Mouse (Mus musculus): ENCODE measurements around the gene Atp8b3.

The Atp8b3 gene

DNA sequence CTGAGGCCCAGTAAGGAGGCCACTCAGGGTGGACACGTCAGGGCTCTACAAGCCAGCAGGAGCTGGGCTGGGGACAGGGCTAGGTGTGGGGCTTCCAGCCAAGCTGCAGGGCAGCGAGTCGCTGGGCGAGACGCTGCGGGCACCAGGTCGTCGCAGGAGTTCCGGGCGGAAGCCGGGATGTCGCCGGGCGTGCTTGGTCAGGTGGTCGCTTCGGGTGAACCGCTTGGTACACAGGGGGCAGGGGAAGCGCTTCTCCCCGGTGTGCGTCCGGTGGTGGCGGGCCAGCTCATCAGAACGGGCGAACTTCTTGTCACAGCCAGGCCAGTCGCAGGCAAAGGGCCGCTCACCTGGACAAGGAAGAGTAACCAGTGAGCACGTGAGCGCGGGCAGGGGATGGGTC, 30.0 kb upstream of the Atp8b3 start:
- no peak for DNase-seq (ENCODE audit: low read depth, low spot score)

DNA sequence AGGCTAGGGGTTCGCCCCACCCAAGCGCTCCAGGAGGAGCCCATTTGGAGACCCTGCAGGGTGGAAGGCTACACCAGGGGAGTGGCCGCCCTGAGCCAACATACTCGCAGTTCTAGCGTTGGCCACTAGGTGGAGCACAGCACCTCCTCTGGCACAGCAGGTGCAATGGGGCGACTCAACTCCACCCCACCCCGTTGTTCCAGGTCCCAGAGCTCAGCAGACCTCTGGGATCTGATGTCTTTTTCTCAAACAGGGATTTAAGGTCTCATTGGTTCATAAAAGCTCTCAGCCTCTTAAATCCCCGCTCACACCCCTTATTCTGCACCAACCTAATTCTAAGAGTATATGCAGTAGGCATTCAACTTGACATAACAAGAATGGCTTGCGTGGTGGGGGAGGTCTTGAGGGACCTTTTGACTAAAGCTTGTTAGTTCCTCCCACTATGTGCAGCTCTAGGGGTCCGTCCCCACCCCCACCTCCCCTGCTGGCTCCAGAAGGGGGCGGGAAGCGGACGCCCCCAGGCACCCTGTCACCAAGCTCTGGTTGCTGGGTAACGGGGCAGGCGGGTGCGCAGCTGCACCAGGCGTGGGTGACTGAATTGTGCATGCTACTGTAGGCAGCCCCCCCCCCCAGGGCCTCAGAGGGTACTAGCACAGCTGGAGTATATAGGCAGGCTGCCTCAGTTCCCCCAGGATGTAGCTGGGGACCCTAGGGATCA, 27.6 kb upstream of the Atp8b3 start:
- peak; percentile 75 for DNase-seq (ENCODE audit: low read depth, low spot score)

DNA sequence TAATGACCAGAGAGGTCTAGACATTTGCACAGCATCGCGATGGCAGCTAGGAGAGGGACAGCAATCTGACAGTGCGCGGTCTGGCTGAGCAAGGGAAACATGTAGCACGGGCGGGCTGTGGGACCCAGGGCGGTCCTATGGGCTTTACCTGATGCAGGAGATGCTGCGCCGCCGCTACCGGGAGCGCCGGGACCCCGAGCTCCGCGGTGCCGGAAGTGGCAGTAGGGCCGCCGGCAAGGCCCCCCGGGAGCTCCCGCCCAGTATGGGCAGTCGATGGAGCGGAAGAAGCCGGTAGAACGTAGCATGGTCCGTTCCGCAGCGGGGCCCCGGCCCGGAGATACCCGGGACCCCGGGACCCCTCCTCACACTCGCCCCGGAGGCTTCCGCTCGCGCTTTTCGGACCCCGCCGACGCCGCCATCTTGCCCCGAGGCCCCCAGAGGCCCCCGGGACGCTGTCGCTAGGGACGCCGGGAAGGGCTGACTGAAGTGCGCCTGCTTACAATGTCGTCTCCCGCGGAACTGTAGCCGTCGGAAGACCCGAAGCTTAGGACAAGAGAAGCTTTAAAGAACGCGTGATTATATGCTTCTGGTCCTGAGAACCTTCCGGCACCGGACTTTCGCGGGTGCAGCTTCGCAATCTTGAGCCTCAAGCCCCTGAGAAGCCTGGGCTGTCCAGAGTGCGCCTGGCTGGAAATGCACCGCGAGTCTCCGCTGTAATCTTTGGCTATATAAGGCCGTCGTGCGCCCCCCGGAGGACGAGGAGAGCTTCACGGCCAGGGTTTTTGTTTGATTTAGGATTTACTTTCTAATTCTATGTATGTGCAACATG, 22.4 kb upstream of the Atp8b3 start, which contains the start of gene Rexo1:
Gene Rexo1, minus strand, starts transcription at position 445 of the 829 bp plus-strand sequence.
- DNase-seq (ENCODE audit: low read depth, low spot score): peak; percentile 91

DNA sequence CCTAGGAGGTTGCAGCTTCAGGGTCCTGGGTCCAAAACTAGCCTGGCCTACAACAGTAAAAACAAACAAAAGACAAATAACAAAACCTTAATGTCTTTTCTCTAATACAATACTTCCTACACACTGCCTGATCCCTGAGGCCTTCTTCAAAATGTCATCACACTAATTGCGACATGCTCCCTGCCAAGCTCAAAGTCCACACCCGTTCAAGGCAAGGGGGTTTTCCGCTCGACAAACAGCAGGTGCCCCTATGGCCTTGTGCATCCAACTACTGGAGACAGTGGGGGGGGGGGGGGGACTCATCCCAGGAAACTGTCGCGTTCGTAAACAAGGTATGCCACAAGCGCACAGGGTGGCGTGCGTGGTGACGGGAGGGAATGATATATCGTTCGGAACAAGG, 21.7 kb upstream of the Atp8b3 start:
- DNase-seq (ENCODE audit: low read depth, low spot score): no peak

DNA sequence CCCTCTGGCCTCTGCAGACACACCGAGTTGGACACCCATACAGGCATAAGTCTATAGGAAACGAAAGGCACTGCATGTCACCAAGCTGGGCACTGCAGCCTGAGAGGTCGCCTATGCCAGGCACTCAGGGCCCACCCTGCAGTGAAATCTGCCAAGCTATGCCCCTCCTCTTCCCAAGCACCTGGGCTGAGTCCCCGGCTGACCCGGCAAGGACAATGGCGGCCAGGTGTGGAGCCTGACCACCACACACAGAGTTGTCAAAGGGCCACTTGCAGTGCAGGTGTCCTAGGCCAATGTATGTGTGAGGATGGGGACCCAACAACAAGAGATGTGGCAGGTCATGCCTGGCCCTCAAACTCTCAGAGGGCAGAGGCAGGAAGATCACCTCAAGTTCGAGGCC, 20.5 kb upstream of the Atp8b3 start:
- DNase-seq (ENCODE audit: low read depth, low spot score): no peak

DNA sequence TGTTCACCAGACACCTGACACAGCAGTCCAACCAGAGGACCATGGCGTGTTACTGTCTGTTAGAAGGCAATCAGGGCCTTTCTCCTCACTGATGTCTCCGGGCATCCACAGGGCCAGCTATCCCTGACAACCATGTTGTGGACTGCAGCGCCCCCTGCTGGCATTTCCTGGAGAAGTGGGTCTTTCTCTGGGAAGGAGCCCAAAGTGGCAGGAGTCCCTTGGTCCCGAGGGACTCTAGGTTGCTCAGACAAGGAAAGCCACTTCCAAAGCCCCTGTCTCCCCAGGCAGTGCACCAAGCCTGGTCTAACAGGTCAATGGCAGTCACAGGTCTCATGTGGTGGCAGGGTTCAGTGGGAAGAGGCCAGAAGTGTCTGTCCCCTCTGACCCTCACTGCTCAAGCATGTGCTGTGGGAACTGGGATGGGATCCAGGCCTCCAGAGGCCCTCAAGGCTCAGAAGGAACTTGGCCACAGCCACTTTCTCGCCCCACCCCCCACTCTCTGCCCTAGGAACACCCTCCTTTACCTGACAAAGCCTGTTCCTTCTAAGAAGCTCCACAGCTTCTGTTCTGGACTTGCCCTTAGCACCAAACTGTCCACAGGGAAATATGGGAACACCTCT, 18.5 kb upstream of the Atp8b3 start:
- peak; percentile 75 for DNase-seq (ENCODE audit: low read depth, low spot score)

DNA sequence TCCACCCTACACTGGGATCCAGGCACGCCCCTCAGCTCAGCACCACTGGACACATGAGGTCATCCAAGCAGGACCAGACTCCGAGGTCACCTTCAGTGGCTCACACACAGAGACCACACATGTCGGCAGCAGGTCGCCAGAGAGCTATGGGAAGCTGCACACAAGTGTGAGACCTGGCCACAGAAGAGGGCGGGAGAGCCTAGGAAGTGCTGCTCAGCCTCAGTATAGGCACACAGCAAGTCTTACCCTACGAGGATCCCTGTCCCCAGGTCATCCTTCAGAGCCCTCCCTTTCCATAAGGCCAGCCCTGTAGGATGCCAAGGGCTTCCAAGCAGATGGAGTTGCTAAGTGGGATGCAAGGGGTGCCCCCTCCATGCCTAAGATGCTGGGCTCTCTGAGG, 15.1 kb upstream of the Atp8b3 start:
- no peak for DNase-seq (ENCODE audit: low read depth, low spot score)

DNA sequence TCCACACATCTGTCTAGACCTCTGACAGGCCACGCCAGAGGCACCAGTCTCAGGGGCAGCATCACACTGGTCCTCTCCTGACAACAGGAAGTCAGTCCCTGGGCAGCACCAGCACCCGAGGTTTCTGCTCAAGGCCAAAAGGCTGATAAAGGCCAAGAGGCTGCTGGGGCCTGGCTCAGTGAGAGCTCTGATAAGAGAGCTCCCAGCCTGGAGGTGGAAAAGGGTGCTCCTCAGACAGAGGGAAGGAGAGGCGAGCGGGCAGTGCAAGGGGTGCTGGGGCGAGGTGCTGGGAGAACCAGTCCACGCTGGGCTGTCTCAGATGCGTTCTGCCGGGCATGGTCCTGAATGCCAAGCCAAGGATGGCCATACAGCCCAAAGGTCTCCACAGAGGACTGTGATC, 14.7 kb upstream of the Atp8b3 start:
- no peak for DNase-seq (ENCODE audit: low read depth, low spot score)

DNA sequence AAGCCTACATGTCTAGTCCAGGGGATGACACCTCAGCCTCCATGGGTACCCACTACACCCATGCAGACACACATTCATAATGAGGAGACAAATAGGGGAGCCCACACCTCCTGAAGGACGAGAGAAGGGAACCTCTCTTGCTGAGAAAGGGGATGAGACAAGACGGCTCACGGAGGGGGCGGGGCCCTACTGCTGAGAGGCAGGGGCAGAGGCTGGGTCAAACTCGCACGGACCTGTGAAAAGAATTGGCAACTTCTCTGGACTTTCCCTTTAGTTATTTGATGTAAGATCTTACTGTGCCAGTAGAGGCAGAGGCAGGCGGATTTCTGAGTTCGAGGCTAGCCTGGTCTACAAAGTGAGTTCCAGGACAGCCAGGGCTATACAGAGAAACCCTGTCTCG, 13.4 kb upstream of the Atp8b3 start:
- no peak for DNase-seq (ENCODE audit: low read depth, low spot score)

DNA sequence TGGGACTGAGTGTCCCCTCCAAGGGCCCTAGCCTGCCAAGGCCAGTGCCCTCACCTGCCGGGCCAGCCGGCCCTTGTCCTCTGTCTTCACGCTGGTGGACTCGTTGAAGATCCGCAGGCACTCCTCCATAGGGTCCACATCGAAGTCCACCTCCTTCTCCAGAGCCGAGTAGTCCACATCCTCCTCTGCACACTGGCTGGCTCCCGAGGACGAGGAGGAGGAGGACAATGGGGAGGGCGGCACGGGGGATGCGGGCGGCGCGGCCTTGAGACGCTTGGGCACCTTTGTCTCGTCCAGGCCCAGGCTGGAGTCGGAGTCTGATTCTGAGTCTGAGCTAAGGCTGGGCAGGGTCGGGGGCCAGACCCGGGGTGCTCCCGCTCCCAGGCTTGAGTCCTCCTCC, 10.4 kb upstream of the Atp8b3 start:
- DNase-seq (ENCODE audit: low read depth, low spot score): no peak

DNA sequence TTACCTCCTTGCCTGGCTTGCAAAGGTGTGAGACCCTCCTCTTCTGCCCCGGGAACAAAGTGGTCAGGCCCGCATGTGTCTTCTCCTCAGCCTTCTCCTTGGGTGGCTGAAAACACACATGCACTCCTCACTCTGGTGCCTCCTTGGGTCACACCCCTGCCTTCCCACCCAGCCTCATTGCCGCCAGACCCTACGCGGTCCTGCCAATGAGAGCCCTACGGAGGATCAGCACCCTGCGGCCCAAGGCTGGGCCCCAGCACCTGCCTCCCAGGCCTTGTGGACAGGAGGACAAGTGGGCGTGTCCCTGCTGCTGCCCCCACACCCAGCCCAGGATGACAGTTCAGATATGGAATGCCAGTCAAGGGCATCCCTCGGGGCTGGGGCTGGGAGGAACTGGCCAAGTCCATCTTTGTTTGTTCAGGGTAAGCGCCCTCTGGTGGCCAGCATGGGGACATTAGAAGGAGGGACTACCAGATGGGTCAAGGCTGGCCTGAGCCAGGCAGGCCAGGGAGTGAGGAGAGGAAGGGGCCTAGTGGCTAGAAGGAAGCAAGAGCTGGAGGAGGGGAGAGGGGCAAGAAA, 9.6 kb upstream of the Atp8b3 start:
- DNase-seq (ENCODE audit: low read depth, low spot score): no peak

DNA sequence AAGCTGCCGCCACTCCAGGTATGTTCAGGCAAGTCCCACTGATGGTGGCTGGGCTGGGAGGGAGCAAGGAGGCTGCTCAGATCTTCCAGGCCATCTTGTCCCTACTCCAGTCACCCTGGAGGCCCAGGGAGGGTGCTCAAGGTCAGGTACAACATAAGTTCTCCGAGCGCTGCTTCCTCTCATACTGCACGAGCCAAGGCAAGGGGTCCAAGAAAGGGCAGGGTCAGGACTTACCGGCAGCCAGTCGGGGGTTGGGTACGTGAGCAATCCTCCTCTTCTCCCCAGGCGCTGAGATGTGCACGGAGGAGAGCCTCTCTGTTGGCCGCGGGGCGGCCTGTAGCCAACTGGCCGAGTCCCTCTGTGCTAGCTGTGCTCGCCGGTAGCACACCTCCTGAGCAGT, 8.6 kb upstream of the Atp8b3 start:
- DNase-seq (ENCODE audit: low read depth, low spot score): no peak

DNA sequence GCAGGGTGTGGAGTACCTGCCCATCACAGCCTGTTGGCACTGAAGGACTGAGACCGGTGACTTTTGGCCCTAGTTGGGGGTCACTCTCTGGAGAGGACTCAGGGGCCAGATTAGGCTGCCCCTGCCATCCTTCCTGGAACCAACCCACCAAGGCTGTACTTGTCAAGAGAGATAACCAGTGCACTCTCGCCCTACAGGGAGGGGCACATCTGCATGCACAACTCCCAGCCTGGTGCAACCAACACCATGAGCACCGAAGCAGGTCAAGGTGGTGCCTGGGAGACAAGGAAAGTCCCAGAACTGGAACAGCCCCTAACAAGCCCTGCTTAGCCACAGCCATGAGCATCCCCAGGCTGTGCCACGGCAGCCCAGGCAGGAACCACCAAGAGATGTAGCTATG, 8.0 kb upstream of the Atp8b3 start:
- no peak for DNase-seq (ENCODE audit: low read depth, low spot score)

DNA sequence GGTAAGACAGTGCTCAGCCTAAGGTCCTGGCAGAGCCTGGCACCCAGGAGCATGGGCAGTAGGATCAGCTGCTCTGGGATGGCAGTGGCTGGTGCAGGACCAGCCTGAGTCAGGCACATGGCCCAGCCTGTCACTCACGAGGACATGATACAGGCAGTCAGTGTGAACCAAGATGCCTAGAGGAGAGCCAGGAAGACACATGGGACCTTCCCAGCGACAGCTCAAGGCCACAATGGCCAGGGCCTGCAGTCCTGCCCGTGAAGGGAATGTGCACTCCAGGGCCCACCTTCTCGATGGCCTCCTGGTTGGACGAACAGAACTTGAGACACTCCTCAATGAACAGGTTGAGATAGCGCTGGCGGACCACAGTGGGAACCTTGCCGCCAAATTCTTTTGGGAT, 6.7 kb upstream of the Atp8b3 start:
- no peak for DNase-seq (ENCODE audit: low read depth, low spot score)

DNA sequence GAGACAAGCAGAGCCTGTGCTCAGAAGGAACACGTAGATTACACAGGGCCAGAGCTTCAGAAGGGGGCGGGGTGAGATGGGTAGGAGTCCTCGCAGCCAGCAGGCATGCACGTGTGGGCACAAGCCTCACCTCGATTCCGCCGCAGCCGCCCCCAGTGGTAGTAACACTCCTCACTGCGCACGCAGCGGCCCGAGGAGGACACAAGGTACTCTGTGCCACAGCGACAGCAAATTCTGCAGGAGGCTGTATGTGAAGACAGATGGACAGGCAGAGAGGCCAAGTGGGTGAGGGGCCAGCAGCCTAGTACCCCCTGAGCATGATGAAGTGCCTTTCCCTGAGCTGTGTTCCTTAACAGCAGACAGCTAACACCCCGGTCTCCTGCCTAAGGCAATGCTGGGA, 4.9 kb upstream of the Atp8b3 start:
- DNase-seq (ENCODE audit: low read depth, low spot score): no peak

DNA sequence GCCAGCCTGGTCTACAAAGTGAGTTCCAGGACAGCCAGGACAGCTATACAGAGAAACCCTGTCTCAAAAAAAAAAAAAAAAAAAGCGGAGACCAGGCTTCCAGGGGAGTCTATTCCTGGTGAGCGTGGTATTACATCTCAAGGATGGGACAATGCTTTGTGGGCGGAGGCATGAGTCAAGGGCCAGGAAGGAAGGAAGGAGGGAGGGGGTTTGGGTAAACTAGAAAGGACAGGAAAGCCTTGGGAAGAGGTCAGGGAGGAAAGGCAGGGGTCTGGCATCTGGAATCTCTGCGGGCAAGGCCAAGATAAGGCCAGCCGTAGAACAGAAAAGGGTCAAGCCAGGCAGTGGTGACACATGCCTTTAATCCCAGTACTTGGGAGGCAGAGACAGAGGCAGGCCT, 569 bp upstream of the Atp8b3 start:
- no peak for DNase-seq (ENCODE audit: low read depth, low spot score)

DNA sequence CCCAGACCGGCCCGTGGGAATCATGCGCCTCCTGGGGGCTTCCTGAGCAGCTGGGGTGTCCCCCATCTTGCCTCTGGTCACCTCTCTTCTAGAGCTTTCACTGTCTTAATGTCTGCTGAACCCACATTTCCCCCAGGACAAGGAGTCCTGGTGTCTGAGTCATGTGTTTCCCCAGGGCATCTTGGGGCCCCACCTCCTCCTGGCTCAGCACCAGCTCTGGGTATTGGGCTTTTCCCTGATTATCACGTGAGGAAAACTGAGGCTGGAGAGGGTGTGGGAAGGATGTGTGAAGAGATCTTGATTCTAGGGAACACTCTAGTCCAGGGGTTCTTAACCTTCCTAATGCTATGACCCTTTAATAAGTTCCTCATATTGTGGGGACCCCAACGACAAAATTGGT, 744 bp downstream of the Atp8b3 start:
- no peak for DNase-seq (ENCODE audit: low read depth, low spot score)

DNA sequence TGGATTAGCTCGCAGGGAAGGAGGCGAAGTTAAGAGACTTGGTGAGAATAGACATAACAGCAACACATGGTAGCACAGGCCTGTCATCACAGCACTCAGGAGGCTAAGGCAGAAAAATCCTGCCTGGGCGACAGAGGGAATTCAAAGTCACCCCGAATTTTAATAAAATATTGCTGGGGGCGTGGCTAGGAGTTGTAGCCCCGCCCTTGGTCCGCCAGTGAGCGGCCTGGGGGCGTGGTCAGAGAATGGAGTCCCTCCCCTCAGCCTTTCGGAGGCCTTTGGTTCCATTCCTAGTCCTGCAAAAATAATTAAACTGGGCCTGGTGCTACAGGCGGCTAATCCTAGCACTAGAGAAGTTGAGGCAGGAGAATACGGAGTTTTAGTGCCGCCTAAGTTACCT, 3.2 kb downstream of the Atp8b3 start:
- DNase-seq (ENCODE audit: low read depth, low spot score): peak; percentile 73

DNA sequence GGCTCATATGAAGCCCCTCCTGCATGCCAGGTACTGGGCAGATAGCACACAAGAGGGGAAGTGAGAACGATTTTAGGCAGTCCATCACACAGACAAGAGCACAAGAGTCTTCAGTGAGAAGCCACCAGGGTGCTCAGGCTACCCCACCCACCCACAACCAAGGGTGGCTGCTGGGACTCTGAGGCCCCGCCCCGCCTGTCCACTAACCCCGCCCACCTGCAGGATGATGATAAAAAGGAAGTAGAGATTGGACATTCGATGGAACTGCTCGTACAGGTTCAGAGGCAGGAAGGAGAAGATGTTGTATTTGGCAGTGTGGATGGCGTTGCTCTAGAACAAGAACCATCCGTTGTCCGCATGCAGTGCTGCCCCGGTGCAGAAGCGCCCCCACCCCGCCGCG, 3.9 kb downstream of the Atp8b3 start:
- peak; percentile 67 for DNase-seq (ENCODE audit: low read depth, low spot score)

DNA sequence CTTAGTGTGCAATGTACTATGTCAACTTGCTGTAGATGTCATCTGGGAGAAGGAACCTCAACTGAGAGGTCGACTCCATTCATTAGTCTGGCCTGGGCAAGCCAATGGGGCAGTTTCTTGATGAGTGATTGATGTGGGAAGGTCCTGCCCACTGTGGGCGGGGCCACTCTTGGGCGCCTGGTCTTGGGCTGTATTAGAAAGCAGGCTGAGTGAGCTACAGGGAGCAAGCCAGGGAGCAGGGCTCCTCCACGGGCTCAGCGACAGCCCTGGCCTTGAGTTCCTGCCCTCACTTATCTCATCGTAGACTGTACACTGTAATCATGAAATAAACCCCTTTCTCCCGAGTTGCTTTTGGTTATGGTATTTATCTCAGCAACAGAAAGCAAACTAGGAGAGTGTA, 5.2 kb downstream of the Atp8b3 start:
- DNase-seq (ENCODE audit: low read depth, low spot score): peak; percentile 73

DNA sequence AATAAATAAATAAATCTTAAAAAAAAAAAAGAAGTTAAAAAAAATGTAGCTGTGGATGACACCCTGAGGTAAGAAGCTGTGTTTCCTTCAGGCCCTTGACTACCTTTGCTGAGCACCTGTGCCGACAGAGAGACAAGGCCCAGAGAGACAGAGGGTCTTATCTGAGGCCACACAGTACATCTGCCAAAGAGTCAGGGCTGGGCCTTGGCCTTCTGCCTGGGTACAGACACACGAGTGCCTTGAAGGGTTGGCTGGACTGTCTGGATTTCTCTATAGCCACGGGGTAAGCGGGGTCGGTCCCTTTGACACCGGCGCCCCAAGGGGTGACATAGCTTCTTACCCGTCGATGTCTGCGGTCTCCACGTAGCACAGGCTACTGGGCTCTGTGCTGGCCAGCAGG, 6.1 kb downstream of the Atp8b3 start:
- DNase-seq (ENCODE audit: low read depth, low spot score): no peak

DNA sequence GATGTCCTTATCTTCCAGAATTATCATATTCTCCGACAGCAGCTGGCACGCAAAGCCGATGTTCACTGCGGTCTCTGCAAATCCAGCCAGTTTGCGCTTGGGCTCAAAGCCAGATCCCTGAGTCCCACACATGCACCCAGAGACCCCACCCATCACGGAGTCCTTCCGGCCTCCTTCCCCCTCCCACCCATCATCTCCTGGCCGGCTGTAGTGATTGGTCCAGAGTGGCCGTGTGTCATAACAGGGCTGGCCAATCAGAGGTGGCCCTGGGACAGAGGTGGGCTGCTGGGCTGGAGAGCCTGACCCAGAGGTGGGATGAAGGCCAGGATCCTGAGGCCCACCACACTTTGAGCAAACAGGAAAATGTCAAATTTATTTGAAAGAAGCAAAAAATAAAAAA, 12.8 kb downstream of the Atp8b3 start:
- no peak for DNase-seq (ENCODE audit: low read depth, low spot score)

All from c-Kit-negative CD71-positive TER-119-positive erythroid progenitor cells, embryonic 14.5 days (primary cell).